Mouse (Mus musculus): ENCODE measurements around the gene Nck2. TPM values are rescaled to one million over a fixed set of nuclear protein-coding genes. Genes with fewer than 3 reads are reported as not detected.

Nck2 gene
- polyA plus RNA-seq, 1 experiment from 2014 or later, result 37.4 TPM

GRCm38 (mm10) chr1:43577371-43577770 is 133.0 kb downstream of the Nck2 start:
- TF ChIP-seq CTCF (IDR thresholded peaks at IDR 0.05), result no peak
- no peaks in the 10 kb centered on the region for H3K27me3 ChIP-seq
- ChIA-PET CTCF (interaction anchor here (1.0 kb wide), 1 partner anchor 12 kb away, joined by 3 read pairs; no protein-coding TSS in a partner anchor), POLR2A (no interaction called here)
- ATAC-seq, result no peak
- DNase-seq (ENCODE audit: low read depth, low spot score), result no peak
- in situ Hi-C loops (cut with MboI; ENCODE audit: low pct_unique_long_range_greater_than_20kb), result no loop called here

GRCm38 (mm10) chr1:43583564-43583963 is 139.2 kb downstream of the Nck2 start:
- DNase-seq (ENCODE audit: low read depth, low spot score) (no peak), ATAC-seq (no peak)
- no peaks in the 10 kb centered on the region for H3K27me3 ChIP-seq
- ChIA-PET POLR2A (interaction anchor here (1.4 kb wide), 1 partner anchor 44 kb away, joined by 3 read pairs; no protein-coding TSS in a partner anchor), CTCF (interaction anchor here (0.8 to 1.7 kb wide), 3 partner anchors 10 to 129 kb away, joined by 3 to 6 read pairs (median 4); no protein-coding TSS in a partner anchor)
- in situ Hi-C loops (cut with MboI; ENCODE audit: low pct_unique_long_range_greater_than_20kb), result no loop called here
- no peak for TF ChIP-seq CTCF (IDR thresholded peaks at IDR 0.05)

- DNase-seq (ENCODE audit: low read depth, low spot score), result no peak
- in situ Hi-C loops (cut with MboI; ENCODE audit: low pct_unique_long_range_greater_than_20kb), result no loop called here
- no peaks in the 10 kb centered on the region for H3K27me3 ChIP-seq
- no peak for ATAC-seq
- ChIA-PET POLR2A (no interaction called here), CTCF (interaction anchor here (1.0 to 1.7 kb wide), 3 partner anchors 12 to 149 kb away, joined by 3 to 4 read pairs (median 3); no protein-coding TSS in a partner anchor)
- no peak for TF ChIP-seq CTCF (IDR thresholded peaks at IDR 0.05)
Observed at GRCm38 (mm10) chr1:43589001-43589400, 144.6 kb downstream of the Nck2 start.

- ChIA-PET CTCF (interaction anchor here (1.0 to 1.7 kb wide), 3 partner anchors 15 to 148 kb away, joined by 3 to 5 read pairs (median 4); no protein-coding TSS in a partner anchor), POLR2A (no interaction called here)
- DNase-seq (ENCODE audit: low read depth, low spot score) (no peak), ATAC-seq (no peak)
- in situ Hi-C loops (cut with MboI; ENCODE audit: low pct_unique_long_range_greater_than_20kb), result no loop called here
- H3K27me3 ChIP-seq, result no peaks in the 10 kb centered on the region
- no peak for TF ChIP-seq CTCF (IDR thresholded peaks at IDR 0.05)
Observed at GRCm38 (mm10) chr1:43589910-43590309, 145.5 kb downstream of the Nck2 start.

- no peak for ATAC-seq
Observed at GRCm38 (mm10) chr1:43590727-43591126, 146.3 kb downstream of the Nck2 start.

GRCm38 (mm10) chr1:43593069-43593468 is 148.7 kb downstream of the Nck2 start:
- TF ChIP-seq CTCF (IDR thresholded peaks at IDR 0.05), result no peak
- H3K27me3 ChIP-seq, result no peaks in the 10 kb centered on the region
- in situ Hi-C loops (cut with MboI; ENCODE audit: low pct_unique_long_range_greater_than_20kb), result no loop called here
- ChIA-PET CTCF (interaction anchor here (0.7 to 0.8 kb wide), 2 partner anchors 9 to 16 kb away, joined by 3 read pairs; no protein-coding TSS in a partner anchor), POLR2A (interaction anchor here (0.9 kb wide), 1 partner anchor 17 kb away, joined by 3 read pairs; no protein-coding TSS in a partner anchor)
- ATAC-seq, result no peak
- no peak for DNase-seq (ENCODE audit: low read depth, low spot score)

More at GRCm38 (mm10) chr1:43590727-43591126, 146.3 kb downstream of the Nck2 start:
- in situ Hi-C loops (cut with MboI; ENCODE audit: low pct_unique_long_range_greater_than_20kb), result no loop called here
- CTCF ChIA-PET, result interaction anchor here (0.9 kb wide), 1 partner anchor 60 kb away, joined by 3 read pairs; no protein-coding TSS in a partner anchor
- no peaks in the 10 kb centered on the region for H3K27me3 ChIP-seq
- no peak for TF ChIP-seq CTCF (IDR thresholded peaks at IDR 0.05)
- no peak for DNase-seq (ENCODE audit: low read depth, low spot score)
- POLR2A ChIA-PET, result interaction anchor here (0.6 kb wide), 1 partner anchor 17 kb away, joined by 3 read pairs; no protein-coding TSS in a partner anchor

GRCm38 (mm10) chr1:43594738-43595137 is 150.4 kb downstream of the Nck2 start:
- CTCF ChIA-PET, result interaction anchor here (0.8 kb wide), 1 partner anchor 13 kb away, joined by 3 read pairs; no protein-coding TSS in a partner anchor
- ATAC-seq, result no peak
- no peak for TF ChIP-seq CTCF (IDR thresholded peaks at IDR 0.05)
- in situ Hi-C loops (cut with MboI; ENCODE audit: low pct_unique_long_range_greater_than_20kb), result no loop called here
- no peak for DNase-seq (ENCODE audit: low read depth, low spot score)
- POLR2A ChIA-PET, result no interaction called here
- no peaks in the 10 kb centered on the region for H3K27me3 ChIP-seq

GRCm38 (mm10) chr1:43597731-43598130 is 153.4 kb downstream of the Nck2 start:
- DNase-seq (ENCODE audit: low read depth, low spot score) (no peak), ATAC-seq (no peak)
- in situ Hi-C loops (cut with MboI; ENCODE audit: low pct_unique_long_range_greater_than_20kb), result no loop called here
- ChIA-PET POLR2A (no interaction called here), CTCF (no interaction called here)
- H3K27me3 ChIP-seq, result no peaks in the 10 kb centered on the region
- no peak for TF ChIP-seq CTCF (IDR thresholded peaks at IDR 0.05)

GRCm38 (mm10) chr1:43599483-43599882 is 155.1 kb downstream of the Nck2 start:
- H3K27me3 ChIP-seq, result no peaks in the 10 kb centered on the region
- in situ Hi-C loops (cut with MboI; ENCODE audit: low pct_unique_long_range_greater_than_20kb), result no loop called here
- ChIA-PET CTCF (no interaction called here), POLR2A (no interaction called here)
- DNase-seq (ENCODE audit: low read depth, low spot score) (no peak), ATAC-seq (no peak)
- TF ChIP-seq CTCF (IDR thresholded peaks at IDR 0.05), result no peak

- in situ Hi-C loops (cut with MboI; ENCODE audit: low pct_unique_long_range_greater_than_20kb), result no loop called here
- DNase-seq (ENCODE audit: low read depth, low spot score), result no peak
- CTCF ChIA-PET, result no interaction called here
- POLR2A ChIA-PET, result interaction anchor here (0.7 kb wide), 1 partner anchor 168 kb away, joined by 4 read pairs; no protein-coding TSS in a partner anchor
- no peak for ATAC-seq
- no peak for TF ChIP-seq CTCF (IDR thresholded peaks at IDR 0.05)
- peaks cover 6% of the 10 kb centered on the region for H3K27me3 ChIP-seq
Observed at GRCm38 (mm10) chr1:43601054-43601453, 156.7 kb downstream of the Nck2 start.

- ChIA-PET CTCF (interaction anchor here (1.2 to 1.3 kb wide), 2 partner anchors 9 to 27 kb away, joined by 3 to 4 read pairs; no protein-coding TSS in a partner anchor), POLR2A (no interaction called here)
- DNase-seq (ENCODE audit: low read depth, low spot score), result peak; percentile 39
- ATAC-seq, result no peak
- in situ Hi-C loops (cut with MboI; ENCODE audit: low pct_unique_long_range_greater_than_20kb), result no loop called here
- H3K27me3 ChIP-seq, result no peaks in the 10 kb centered on the region
- no peak for TF ChIP-seq CTCF (IDR thresholded peaks at IDR 0.05)
Observed at GRCm38 (mm10) chr1:43615948-43616347, 171.6 kb downstream of the Nck2 start.

Other genes with a start within 250 kb of the Nck2 start
- gene Fhl2, start 247.6 kb upstream of the Nck2 start, polyA plus RNA-seq (2021), result 380 TPM

Data from Patski (cell line).